Mouse (Mus musculus): Measurements from ENCODE around the gene Ogfod3. TPM values are rescaled to one million over a fixed set of nuclear protein-coding genes. Genes with fewer than 3 reads are reported as not detected.

The Ogfod3 gene
- total and polyA plus RNA-seq, 3 experiments, result 12.5 to 19.8 (median 15.8) TPM

DNA sequence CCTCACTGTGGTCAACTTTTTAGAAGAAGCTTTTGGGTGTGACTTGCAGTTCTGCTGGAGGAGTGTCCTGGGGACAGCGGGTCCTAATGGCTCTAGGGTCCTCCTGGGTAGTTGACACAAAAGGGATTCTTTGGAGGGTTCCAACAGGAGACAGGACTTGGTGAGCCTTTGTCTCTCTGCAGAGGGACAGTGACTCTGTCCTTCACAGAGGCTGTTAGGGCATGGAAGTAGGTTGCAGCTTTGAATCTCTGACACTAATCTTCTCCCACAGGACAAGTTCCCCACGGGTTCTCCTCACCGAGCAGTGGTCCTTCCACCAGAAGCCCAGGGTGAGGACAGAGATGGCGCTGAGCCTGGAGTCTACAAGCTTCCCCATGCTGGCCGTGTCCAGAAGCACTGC is 44.5 kb downstream of the Ogfod3 start, which contains the start of gene Uts2r:
Gene Uts2r, plus strand, starts transcription at position 301 of the 400 bp plus-strand sequence.
- no peak within 1 kb of the TSS for H3K9ac ChIP-seq (ENCODE audit: low read depth, low read length)
- H3K4me1 ChIP-seq (ENCODE audit: control insufficient read depth, insufficient read depth, low read length), result no peaks in the 10 kb centered on the region; the same call in 1 of the 2 replicates
- no peaks in the 10 kb centered on the region for H3K27me3 ChIP-seq (ENCODE audit: control insufficient read depth, insufficient read depth, low read length)
- WGBS, result 82% methylated on average over 5 of the region's 5 CpGs
- DNase-seq, result no peak
- no peak within 1 kb of the TSS for H3K27ac ChIP-seq
- H3K79me2 ChIP-seq (replicated peaks; ENCODE audit: control insufficient read depth, insufficient read depth, low read length), result no peaks in the 10 kb centered on the region
- H3K36me3 ChIP-seq (ENCODE audit: control insufficient read depth, insufficient read depth, low read length), result no peaks in the 10 kb centered on the region
- TF ChIP-seq EP300 (IDR thresholded peaks at IDR 0.05; ENCODE audit: insufficient read depth, low read depth, low read length), result no peak
- TF ChIP-seq POLR2A (IDR thresholded peaks at IDR 0.05; ENCODE audit: insufficient read depth, low read depth, low read length), result no peak
- no peak for TF ChIP-seq CTCF (IDR thresholded peaks at IDR 0.05)
- H3K4me3 ChIP-seq, result no peak within 1 kb of the TSS
- intact Hi-C loops (cut with DNase I), result no loop called here

DNA sequence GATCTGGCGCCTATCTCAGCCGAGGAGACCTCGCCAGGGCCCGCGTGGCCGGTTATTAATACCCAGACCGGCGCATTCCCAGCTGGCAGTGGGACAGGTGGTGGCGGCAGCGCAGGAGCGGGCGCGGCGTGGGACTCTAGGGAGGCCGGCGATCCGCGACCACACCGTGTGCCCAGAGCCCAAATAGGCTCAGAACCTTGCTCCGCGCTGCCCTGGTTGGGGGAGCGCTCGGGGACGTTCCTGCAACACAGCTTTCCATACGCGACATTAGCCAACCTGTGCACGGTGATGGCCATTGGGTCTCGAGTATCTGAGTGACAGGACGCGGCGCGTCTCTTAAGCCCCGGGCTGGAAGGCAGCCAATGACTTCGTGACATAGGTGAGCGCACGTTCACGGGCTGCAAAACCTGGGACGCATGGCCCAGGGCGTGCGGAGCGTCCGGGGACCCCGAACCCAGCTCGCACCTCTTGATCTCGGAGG is 48.1 kb downstream of the Ogfod3 start:
- peak; percentile 64 to 69 for DNase-seq
- Histone ChIP-seq H3K27ac (no peak overlapping the region), H3K4me1 (ENCODE audit: control insufficient read depth, insufficient read depth, low read length) (no peaks in the 10 kb centered on the region; the same call in 1 of the 2 replicates), H3K9ac (ENCODE audit: low read depth, low read length) (peak overlapping the region; percentile 15; the same call in 1 of the 2 replicates), H3K4me3 (peak overlapping the region; percentile 39), H3K36me3 (ENCODE audit: control insufficient read depth, insufficient read depth, low read length) (no peaks in the 10 kb centered on the region), H3K27me3 (ENCODE audit: control insufficient read depth, insufficient read depth, low read length) (no peaks in the 10 kb centered on the region), H3K79me2 (replicated peaks; ENCODE audit: control insufficient read depth, insufficient read depth, low read length) (no peaks in the 10 kb centered on the region)
- 3% methylated on average over 45 of the region's 45 CpGs for WGBS
- TF ChIP-seq CTCF (IDR thresholded peaks at IDR 0.05) (no peak), EP300 (IDR thresholded peaks at IDR 0.05; ENCODE audit: insufficient read depth, low read depth, low read length) (no peak), POLR2A (IDR thresholded peaks at IDR 0.05; ENCODE audit: insufficient read depth, low read depth, low read length) (no peak)
- intact Hi-C loops (cut with DNase I), result no loop called here

DNA sequence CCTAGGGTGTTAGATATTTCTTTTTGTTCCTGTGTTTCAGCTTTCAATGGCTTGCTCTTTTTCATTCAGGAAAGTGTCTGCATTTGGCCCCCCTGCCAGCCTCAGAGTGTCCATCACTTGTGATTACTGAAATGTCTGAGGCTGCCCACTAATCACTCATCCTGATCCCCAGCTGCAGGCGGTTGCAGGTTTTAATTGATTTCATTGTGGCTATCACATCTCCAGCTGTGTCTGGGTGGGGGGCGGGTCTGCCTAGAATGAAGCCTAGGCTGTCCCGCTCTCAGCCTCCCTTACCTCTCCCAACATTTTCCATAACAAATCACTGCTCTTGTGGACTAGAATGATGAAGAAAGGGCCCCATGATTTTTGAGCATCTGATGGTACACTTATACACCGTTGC is 50.3 kb downstream of the Ogfod3 start:
- 59% methylated on average over 4 of the region's 4 CpGs for WGBS

DNA sequence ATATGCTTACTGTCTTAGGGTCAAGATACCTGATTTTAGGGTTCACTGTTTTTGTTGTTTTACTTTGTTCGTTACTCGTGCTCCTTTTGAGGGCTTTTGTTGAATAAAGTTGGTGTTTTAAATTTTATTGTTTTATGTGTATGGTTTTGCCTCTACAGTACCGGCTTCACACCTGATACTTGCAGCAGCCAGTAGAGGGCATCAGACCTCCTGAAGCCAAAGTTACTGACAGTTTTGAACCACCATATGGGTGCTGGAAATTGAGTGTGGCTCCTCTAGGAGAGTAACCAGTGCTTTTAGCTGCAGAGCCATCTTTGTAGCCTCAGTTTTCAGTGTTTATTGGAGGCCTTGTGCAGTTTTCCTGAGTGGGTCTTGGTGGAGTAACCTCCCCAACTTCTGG is 56.3 kb downstream of the Ogfod3 start:
- no peaks in the 10 kb centered on the region for H3K4me1 ChIP-seq (ENCODE audit: control insufficient read depth, insufficient read depth, low read length)
- H3K4me3 ChIP-seq, result no peak overlapping the region
- H3K9ac ChIP-seq (ENCODE audit: low read depth, low read length), result no peak overlapping the region
- intact Hi-C loops (cut with DNase I), result no loop called here
- no peaks in the 10 kb centered on the region for H3K79me2 ChIP-seq (replicated peaks; ENCODE audit: control insufficient read depth, insufficient read depth, low read length)
- no peak overlapping the region for H3K27ac ChIP-seq
- WGBS, result 83% methylated on average over 3 of the region's 3 CpGs
- DNase-seq, result no peak
- H3K27me3 ChIP-seq (ENCODE audit: control insufficient read depth, insufficient read depth, low read length), result no peaks in the 10 kb centered on the region
- no peaks in the 10 kb centered on the region for H3K36me3 ChIP-seq (ENCODE audit: control insufficient read depth, insufficient read depth, low read length)
- TF ChIP-seq EP300 (IDR thresholded peaks at IDR 0.05; ENCODE audit: insufficient read depth, low read depth, low read length), result no peak
- TF ChIP-seq POLR2A (IDR thresholded peaks at IDR 0.05; ENCODE audit: insufficient read depth, low read depth, low read length), result no peak
- TF ChIP-seq CTCF (IDR thresholded peaks at IDR 0.05), result peak; percentile 44

More for the DNA sequence above, 50.3 kb downstream of the Ogfod3 start:
- TF ChIP-seq POLR2A (IDR thresholded peaks at IDR 0.05; ENCODE audit: insufficient read depth, low read depth, low read length) (no peak), CTCF (IDR thresholded peaks at IDR 0.05) (no peak), EP300 (IDR thresholded peaks at IDR 0.05; ENCODE audit: insufficient read depth, low read depth, low read length) (no peak)
- Histone ChIP-seq H3K4me1 (ENCODE audit: control insufficient read depth, insufficient read depth, low read length) (no peaks in the 10 kb centered on the region; the same call in 1 of the 2 replicates), H3K27me3 (ENCODE audit: control insufficient read depth, insufficient read depth, low read length) (no peaks in the 10 kb centered on the region), H3K9ac (ENCODE audit: low read depth, low read length) (no peak overlapping the region), H3K79me2 (replicated peaks; ENCODE audit: control insufficient read depth, insufficient read depth, low read length) (no peaks in the 10 kb centered on the region), H3K27ac (no peak overlapping the region), H3K4me3 (no peak overlapping the region), H3K36me3 (ENCODE audit: control insufficient read depth, insufficient read depth, low read length) (no peaks in the 10 kb centered on the region)
- intact Hi-C loops (cut with DNase I), result no loop called here
- no peak for DNase-seq

DNA sequence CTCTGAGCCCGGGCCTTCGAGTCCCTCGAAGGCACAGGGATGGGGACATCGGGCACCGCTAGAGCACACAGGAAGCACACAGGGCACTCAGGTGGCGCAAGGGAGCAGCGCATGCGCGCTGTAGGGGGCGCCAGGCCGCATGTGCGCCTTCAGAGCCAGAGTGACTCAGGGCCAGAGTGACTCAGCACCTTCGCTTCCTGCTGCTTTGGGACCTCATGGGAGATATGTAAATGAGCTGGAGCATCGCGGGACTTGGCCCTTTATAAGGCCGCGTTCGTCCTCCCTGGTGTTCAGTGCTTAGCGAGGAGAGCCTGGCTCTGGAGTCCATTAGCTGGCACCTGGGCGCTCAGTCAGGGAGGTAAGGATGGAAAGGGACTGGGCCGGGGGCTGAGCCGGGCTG is 58.6 kb downstream of the Ogfod3 start, which contains the start of gene Tex19.1:
Gene Tex19.1, plus strand, starts transcription at position 279 of the 400 bp plus-strand sequence.
- Histone ChIP-seq H3K27ac (no peak within 1 kb of the TSS), H3K4me1 (ENCODE audit: control insufficient read depth, insufficient read depth, low read length) (no peaks in the 10 kb centered on the region), H3K36me3 (ENCODE audit: control insufficient read depth, insufficient read depth, low read length) (no peaks in the 10 kb centered on the region), H3K9ac (ENCODE audit: low read depth, low read length) (no peak within 1 kb of the TSS), H3K4me3 (no peak within 1 kb of the TSS), H3K27me3 (ENCODE audit: control insufficient read depth, insufficient read depth, low read length) (no peaks in the 10 kb centered on the region), H3K79me2 (replicated peaks; ENCODE audit: control insufficient read depth, insufficient read depth, low read length) (no peaks in the 10 kb centered on the region)
- TF ChIP-seq CTCF (IDR thresholded peaks at IDR 0.05) (no peak), EP300 (IDR thresholded peaks at IDR 0.05; ENCODE audit: insufficient read depth, low read depth, low read length) (no peak), POLR2A (IDR thresholded peaks at IDR 0.05; ENCODE audit: insufficient read depth, low read depth, low read length) (no peak)
- WGBS, result 87% methylated on average over 22 of the region's 22 CpGs
- no peak for DNase-seq
- intact Hi-C loops (cut with DNase I), result no loop called here

DNA sequence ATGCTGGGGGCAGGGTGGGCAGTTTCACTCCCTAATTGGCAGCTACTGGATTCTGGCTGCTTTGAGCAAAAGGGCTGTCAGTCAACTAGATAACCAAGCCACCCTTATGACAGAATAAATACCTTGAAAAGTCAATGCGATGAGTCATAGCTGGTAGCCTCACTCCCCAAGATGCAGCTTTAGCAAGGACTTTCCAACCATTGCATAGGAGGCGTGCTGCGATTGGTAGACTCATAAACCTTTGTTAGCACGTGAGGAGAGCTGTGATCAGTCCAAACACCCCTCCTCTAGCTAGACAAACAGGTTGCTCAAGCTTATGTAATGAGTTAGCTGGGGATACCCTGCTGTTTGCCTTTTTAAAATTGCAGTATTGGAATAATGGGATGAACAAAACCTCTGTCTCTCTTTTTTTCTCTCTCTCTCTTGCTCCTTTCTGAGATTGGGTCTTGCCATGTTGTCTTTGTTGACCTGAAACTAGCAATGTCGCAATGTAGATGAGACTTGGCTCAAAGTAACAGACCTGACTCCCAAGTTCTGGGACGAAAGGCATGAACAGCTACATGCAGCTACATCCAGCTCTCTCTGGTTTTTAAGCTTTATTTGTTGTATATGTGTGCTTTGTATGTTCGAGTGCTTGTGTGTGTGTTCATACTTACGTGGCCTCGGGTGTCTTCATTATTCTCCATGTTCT is 61.0 kb downstream of the Ogfod3 start:
- Histone ChIP-seq H3K27ac (no peak overlapping the region), H3K9ac (ENCODE audit: low read depth, low read length) (no peak overlapping the region), H3K27me3 (ENCODE audit: control insufficient read depth, insufficient read depth, low read length) (no peaks in the 10 kb centered on the region), H3K79me2 (replicated peaks; ENCODE audit: control insufficient read depth, insufficient read depth, low read length) (no peaks in the 10 kb centered on the region), H3K4me3 (no peak overlapping the region), H3K36me3 (ENCODE audit: control insufficient read depth, insufficient read depth, low read length) (no peaks in the 10 kb centered on the region), H3K4me1 (ENCODE audit: control insufficient read depth, insufficient read depth, low read length) (no peaks in the 10 kb centered on the region)
- intact Hi-C loops (cut with DNase I), result no loop called here
- 83% methylated on average over 9 of the region's 9 CpGs for WGBS
- TF ChIP-seq POLR2A (IDR thresholded peaks at IDR 0.05; ENCODE audit: insufficient read depth, low read depth, low read length) (no peak), CTCF (IDR thresholded peaks at IDR 0.05) (no peak), EP300 (IDR thresholded peaks at IDR 0.05; ENCODE audit: insufficient read depth, low read depth, low read length) (no peak)
- DNase-seq, result no peak
